Mouse (Mus musculus): ENCODE results near the gene Olfr1085.
"Not testable (repeated sequence)": the region's sequence is repeated elsewhere in the genome, so short reads cannot be mapped to it uniquely, and the experiment has no call there.

Gene Olfr1085

GRCm38 (mm10) chr2:86661919-86662318, at the start of gene Olfr1085:
Gene Olfr1085 (minus strand): TSS chr2:86662019.
- no peak for ATAC-seq (ENCODE audit: low TSS enrichment)

DNA sequence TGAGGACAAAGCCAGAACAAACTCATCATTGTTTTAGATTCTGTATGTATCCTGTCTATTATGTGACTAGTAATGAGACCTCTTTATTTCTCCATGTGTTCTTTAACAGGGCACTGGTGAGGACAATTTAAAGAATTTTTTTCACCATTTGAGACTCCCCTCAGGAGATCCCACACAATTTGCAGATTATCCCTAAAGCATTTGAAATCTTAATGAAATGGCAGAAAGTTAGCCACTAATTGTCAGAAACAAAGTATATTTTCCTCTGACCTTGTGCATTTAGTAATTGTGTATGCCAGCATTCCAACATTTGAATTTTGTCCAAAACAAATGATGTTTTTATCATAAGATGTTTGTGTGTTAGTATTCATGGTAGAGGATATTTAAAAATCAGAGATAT, 36.5 kb upstream of the Olfr1085 start, which contains the start of gene Olfr1087:
Gene Olfr1087 (minus strand): TSS at position 101 of the 400 bp plus-strand sequence.
- no peak for ATAC-seq (ENCODE audit: low TSS enrichment)

GRCm38 (mm10) chr2:86679992-86680391, 18.2 kb upstream of the Olfr1085 start, which contains the start of gene Olfr1086:
Gene Olfr1086 (minus strand): TSS chr2:86680092.
- no peak for ATAC-seq (ENCODE audit: low TSS enrichment)

- not testable (repeated sequence) for ATAC-seq (ENCODE audit: low TSS enrichment)
These were observed 22.2 kb downstream of the Olfr1085 start, which contains the start of gene Olfr1084 for GRCm38 (mm10) chr2:86639625-86640024. Gene Olfr1084 (minus strand): TSS chr2:86639725.

Measured in frontal cortex, adult (tissue).